Mouse (Mus musculus): ENCODE results near the gene Ms4a14. TPM values are rescaled to one million over a fixed set of nuclear protein-coding genes. Genes with fewer than 3 reads are reported as not detected.

The Ms4a14 gene
- polyA plus RNA-seq, 1 experiment from 2014 or later: not detected

Other genes with a start within 250 kb of the Ms4a14 start
- not detected in 2 replicates for gene Ms4a8a, start 233.4 kb downstream of the Ms4a14 start, polyA plus RNA-seq (2016; fragmentation: Nextera tagmentation; extraction: Ambion mirVana)
- not detected in 2 replicates for gene 1700017D01Rik, start 183.6 kb downstream of the Ms4a14 start, polyA plus RNA-seq (2016; fragmentation: Nextera tagmentation; extraction: Ambion mirVana)
- gene 1700025F22Rik, start 149.1 kb downstream of the Ms4a14 start, polyA plus RNA-seq (2016; fragmentation: Nextera tagmentation; extraction: Ambion mirVana): not detected in 2 replicates
- not detected in 2 replicates for gene Ms4a13, start 117.7 kb downstream of the Ms4a14 start, polyA plus RNA-seq (2016; fragmentation: Nextera tagmentation; extraction: Ambion mirVana)
- not detected in 2 replicates for gene Ms4a12, start 82.0 kb downstream of the Ms4a14 start, polyA plus RNA-seq (2016; fragmentation: Nextera tagmentation; extraction: Ambion mirVana)
- gene Ms4a1, start 48.2 kb downstream of the Ms4a14 start, polyA plus RNA-seq (2016; fragmentation: Nextera tagmentation; extraction: Ambion mirVana): 0.04 TPM in 1 of 2 replicates, not detected in the other
- not detected in 2 replicates for gene Ms4a5, start 30.6 kb downstream of the Ms4a14 start, polyA plus RNA-seq (2016; fragmentation: Nextera tagmentation; extraction: Ambion mirVana)
- 0.37 and 0.89 TPM in 2 replicates for gene Ms4a7, start 21.7 kb upstream of the Ms4a14 start, polyA plus RNA-seq (2016; fragmentation: Nextera tagmentation; extraction: Ambion mirVana)
- 0.90 and 3.7 TPM in 2 replicates for gene Ms4a4a, start 61.1 kb upstream of the Ms4a14 start, polyA plus RNA-seq (2016; fragmentation: Nextera tagmentation; extraction: Ambion mirVana)
- gene Ms4a4c, start 90.3 kb upstream of the Ms4a14 start, polyA plus RNA-seq (2016; fragmentation: Nextera tagmentation; extraction: Ambion mirVana): 0.20 TPM in 1 of 2 replicates, not detected in the other
- gene Ms4a4b, start 129.1 kb upstream of the Ms4a14 start, polyA plus RNA-seq (2016; fragmentation: Nextera tagmentation; extraction: Ambion mirVana): not detected in 2 replicates
- 2.0 and 2.2 TPM in 2 replicates for gene Ms4a6c, start 154.9 kb upstream of the Ms4a14 start, polyA plus RNA-seq (2016; fragmentation: Nextera tagmentation; extraction: Ambion mirVana)
- not detected in 2 replicates for gene Gm8369, start 171.5 kb upstream of the Ms4a14 start, polyA plus RNA-seq (2016; fragmentation: Nextera tagmentation; extraction: Ambion mirVana)
- 2.3 and 3.0 TPM in 2 replicates for gene Ms4a6b, start 202.1 kb upstream of the Ms4a14 start, polyA plus RNA-seq (2016; fragmentation: Nextera tagmentation; extraction: Ambion mirVana)
- 0.31 and 0.99 TPM in 2 replicates for gene Ms4a4d, start 222.3 kb upstream of the Ms4a14 start, polyA plus RNA-seq (2016; fragmentation: Nextera tagmentation; extraction: Ambion mirVana)